Mouse (Mus musculus): ENCODE measurements around the gene Invs. TPM values are rescaled to one million over a fixed set of nuclear protein-coding genes. Genes with fewer than 3 reads are reported as not detected.

Gene Invs
- polyA plus RNA-seq, 1 experiment from 2014 or later: 5.9 TPM

DNA sequence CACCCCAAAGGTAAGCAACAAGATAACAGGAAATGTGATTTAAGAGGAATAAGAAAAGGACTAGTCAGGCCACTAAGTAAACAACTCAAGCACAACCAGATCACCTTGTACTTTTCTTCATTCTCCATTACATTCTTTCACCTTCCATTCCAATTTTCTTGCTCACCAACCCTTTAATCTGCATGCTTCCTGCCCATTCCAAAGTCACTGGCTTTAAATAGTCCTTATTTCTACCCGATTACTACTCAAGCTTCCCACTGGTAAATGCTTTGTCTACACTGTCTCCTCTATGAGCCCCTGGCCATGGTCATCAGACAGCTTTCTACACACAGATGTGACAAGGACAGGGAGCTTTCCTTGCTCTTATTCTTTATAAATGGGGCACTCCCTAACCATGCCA is 191.4 kb downstream of the Invs start:
- Histone ChIP-seq H3K9ac (peak overlapping the region; percentile 39; the same call in 1 of the 2 replicates), H3K4me2 (peak overlapping the region; percentile 43), H3K4me1 (replicated peaks) (peaks cover 15% of the 10 kb centered on the region), H3K27ac (ENCODE audit: poor library complexity, severe bottlenecking) (no peak overlapping the region), H3K36me3 (peaks cover 19% of the 10 kb centered on the region), H3K27me3 (replicated peaks) (no peaks in the 10 kb centered on the region), H3K4me3 (no peak overlapping the region), H3K9me3 (replicated peaks) (no peaks in the 10 kb centered on the region)
- 23% methylated on average over 1 of the region's 1 CpGs for WGBS
- no peak for ATAC-seq (ENCODE audit: insufficient number of reproducible peaks, low FRiP score)

DNA sequence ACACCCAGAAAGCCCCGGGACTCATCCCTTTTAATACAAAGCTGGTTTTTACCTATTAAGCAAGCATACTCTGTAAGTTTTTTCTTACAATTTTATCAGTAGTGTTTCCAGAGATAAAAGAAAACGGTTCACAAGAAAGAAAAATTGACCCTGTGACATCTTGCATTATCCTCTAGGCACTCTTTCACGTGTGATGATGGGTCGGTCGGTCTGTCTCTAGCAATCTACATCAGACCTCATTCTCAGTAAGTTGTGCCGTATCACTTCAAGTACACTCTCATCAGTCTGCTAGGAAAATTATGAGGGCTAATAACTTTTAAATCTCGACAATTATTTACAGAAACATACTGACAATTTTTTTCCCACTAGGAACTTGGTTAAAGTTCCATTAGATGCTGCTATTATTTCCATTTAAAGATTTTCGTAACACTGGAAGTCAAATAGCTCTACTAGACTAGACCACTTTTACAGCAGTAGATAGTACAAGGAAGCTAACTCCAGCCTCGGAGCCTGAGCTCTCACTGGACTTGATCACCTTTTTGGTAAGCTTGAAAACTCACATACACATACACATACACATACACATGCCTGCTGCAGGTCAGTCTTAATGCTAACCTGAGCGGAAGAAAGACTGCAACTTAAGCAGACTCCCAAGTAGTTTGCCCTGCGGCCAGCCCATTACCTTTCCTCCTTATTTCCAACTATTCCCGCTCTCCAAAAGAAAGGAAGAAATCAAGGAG is 192.7 kb downstream of the Invs start:
- Histone ChIP-seq H3K4me3 (peak overlapping the region; percentile 100), H3K4me2 (peak overlapping the region; percentile 77)
- no peak for ATAC-seq (ENCODE audit: insufficient number of reproducible peaks, low FRiP score)

DNA sequence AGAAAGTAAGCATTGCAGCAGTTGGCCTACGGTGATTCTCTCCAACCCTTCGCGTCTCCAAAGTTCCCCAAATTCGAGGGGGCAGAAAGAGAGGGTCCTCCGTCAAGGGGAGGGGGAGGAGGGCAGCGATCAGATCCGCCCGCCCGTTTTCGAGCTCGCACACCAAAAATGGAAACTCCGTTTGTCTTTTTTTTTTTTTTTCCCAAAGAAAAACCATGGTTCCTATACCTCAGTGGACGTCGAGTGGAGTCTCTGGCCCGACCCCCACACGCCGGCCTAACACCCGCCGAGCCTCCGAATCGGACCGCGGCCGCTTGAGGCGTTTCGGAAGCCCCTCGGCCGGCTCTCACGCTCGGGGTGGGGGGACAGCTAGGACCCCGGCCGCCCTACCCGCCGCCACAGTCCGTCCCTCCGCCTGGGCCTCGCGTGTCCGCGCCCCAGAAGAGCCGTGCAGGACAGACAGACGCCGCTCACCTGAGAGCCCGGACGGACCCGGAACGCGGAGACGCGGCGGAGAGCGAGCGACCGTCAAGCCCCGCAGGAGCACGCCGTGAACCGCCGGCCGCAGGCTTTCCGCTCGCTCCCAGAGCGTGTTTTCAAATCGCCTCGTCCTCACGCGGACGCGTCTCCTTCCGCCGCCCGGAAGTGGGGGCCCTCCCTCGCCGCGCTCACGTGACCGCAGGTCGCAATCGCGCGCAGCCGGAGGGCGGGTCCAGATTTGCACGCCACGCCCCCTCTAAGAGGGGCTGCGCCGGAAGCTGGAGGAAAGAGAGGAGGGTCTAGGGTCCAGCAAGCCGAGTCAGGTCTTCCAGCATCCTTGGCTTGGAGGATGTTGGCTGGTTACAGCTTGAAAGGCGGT is 193.5 kb downstream of the Invs start, which contains the start of gene Tex10:
Gene Tex10, minus strand, starts transcription at position 668 of the 859 bp plus-strand sequence.
- no peaks in the 10 kb centered on the region for H3K27me3 ChIP-seq (replicated peaks)
- under 1% methylated on average over 89 of the region's 89 CpGs for WGBS
- peak; percentile 97 for ATAC-seq (ENCODE audit: insufficient number of reproducible peaks, low FRiP score)

More for the DNA sequence above, 192.7 kb downstream of the Invs start:
- H3K9ac ChIP-seq: peak overlapping the region; percentile 97
- peaks cover 15% of the 10 kb centered on the region for H3K4me1 ChIP-seq (replicated peaks)
- no peaks in the 10 kb centered on the region for H3K9me3 ChIP-seq (replicated peaks)
- WGBS: 10% methylated on average over 12 of the region's 12 CpGs
- peaks cover 11% of the 10 kb centered on the region for H3K36me3 ChIP-seq
- no peaks in the 10 kb centered on the region for H3K27me3 ChIP-seq (replicated peaks)
- peak overlapping the region; percentile 79; the same call in 1 of the 2 replicates for H3K27ac ChIP-seq (ENCODE audit: poor library complexity, severe bottlenecking)

DNA sequence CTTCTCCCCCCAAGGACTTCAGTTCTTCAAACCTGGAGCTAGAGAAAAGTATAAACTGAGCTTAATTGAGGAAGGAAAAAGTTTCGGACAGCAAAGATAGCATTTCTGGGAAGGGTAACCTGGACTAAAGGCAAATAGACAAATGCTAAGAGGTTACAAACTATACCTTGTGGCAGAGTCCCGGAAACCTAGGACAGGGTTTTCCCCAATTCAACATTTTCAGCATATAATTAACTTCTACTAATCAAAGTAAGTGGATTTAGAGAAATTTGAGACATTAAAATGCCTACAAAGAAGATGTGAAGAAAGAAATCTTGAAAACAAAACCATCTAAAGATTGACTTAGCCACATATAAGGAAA is 194.1 kb downstream of the Invs start:
- H3K27me3 ChIP-seq (replicated peaks): no peaks in the 10 kb centered on the region
- peak overlapping the region; percentile 77 for H3K4me2 ChIP-seq
- peaks cover 1% of the 10 kb centered on the region for H3K36me3 ChIP-seq
- H3K4me1 ChIP-seq (replicated peaks): peaks cover 15% of the 10 kb centered on the region
- ATAC-seq (ENCODE audit: insufficient number of reproducible peaks, low FRiP score): no peak
- peak overlapping the region; percentile 100 for H3K4me3 ChIP-seq
- H3K9ac ChIP-seq: peak overlapping the region; percentile 97; the same call in 1 of the 2 replicates
- no peak overlapping the region for H3K27ac ChIP-seq (ENCODE audit: poor library complexity, severe bottlenecking)
- no peaks in the 10 kb centered on the region for H3K9me3 ChIP-seq (replicated peaks)
- 73% methylated on average over 2 of the region's 2 CpGs for WGBS

More for the DNA sequence above, 193.5 kb downstream of the Invs start, which contains the start of gene Tex10:
- Histone ChIP-seq H3K4me2 (peak within 1 kb of the TSS; percentile 77), H3K4me1 (replicated peaks) (peaks cover 15% of the 10 kb centered on the region), H3K27ac (ENCODE audit: poor library complexity, severe bottlenecking) (peak within 1 kb of the TSS; percentile 79), H3K9me3 (replicated peaks) (no peaks in the 10 kb centered on the region), H3K4me3 (peak within 1 kb of the TSS; percentile 100), H3K9ac (peak within 1 kb of the TSS; percentile 97), H3K36me3 (peaks cover 7% of the 10 kb centered on the region)

DNA sequence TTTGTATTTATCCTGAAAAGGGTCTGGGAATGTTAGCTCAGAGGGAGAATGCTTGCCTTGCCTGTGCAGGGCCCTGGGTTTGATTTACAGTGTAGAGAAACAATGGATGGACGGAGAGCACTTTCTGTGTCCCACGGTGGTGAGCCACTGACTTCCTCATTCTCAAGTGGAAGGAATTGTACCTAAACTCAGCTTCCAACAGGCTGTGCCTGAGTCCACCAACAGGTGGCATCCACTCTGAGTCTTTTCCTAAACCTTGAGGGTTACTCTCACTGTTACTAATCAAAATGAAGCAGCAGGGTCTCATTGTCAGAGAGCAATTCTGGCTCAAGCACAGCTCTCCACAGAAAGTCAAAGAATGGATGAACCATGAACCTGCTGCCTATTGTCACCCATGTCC is 201.7 kb downstream of the Invs start:
- no peaks in the 10 kb centered on the region for H3K4me1 ChIP-seq (replicated peaks)
- H3K27ac ChIP-seq (ENCODE audit: poor library complexity, severe bottlenecking): no peak overlapping the region
- no peak overlapping the region for H3K4me3 ChIP-seq
- no peak overlapping the region for H3K9ac ChIP-seq
- H3K27me3 ChIP-seq (replicated peaks): 0 out of 2 replicates have a peak, but pooled peaks cover 3% of the 10 kb centered on the region
- H3K4me2 ChIP-seq: no peak overlapping the region
- 23% methylated on average over 2 of the region's 2 CpGs for WGBS
- no peaks in the 10 kb centered on the region for H3K36me3 ChIP-seq
- ATAC-seq (ENCODE audit: insufficient number of reproducible peaks, low FRiP score): no peak
- no peaks in the 10 kb centered on the region for H3K9me3 ChIP-seq (replicated peaks)

Other genes with a start within 250 kb of the Invs start
- gene Nr4a3, start 234.6 kb upstream of the Invs start, polyA plus RNA-seq (2016; fragmentation: Nextera tagmentation; extraction: Ambion mirVana): 0.26 and 0.31 TPM in 2 replicates
- gene Stx17, start 154.8 kb upstream of the Invs start, polyA plus RNA-seq (2016; fragmentation: Nextera tagmentation; extraction: Ambion mirVana): 22.4 and 25.8 TPM in 2 replicates
- gene Erp44, start 202 bp upstream of the Invs start, polyA plus RNA-seq (2016; fragmentation: Nextera tagmentation; extraction: Ambion mirVana): 67.7 and 72.0 TPM in 2 replicates
- 37.9 and 39.1 TPM in 2 replicates for gene Tex10, start 193.7 kb downstream of the Invs start, polyA plus RNA-seq (2016; fragmentation: Nextera tagmentation; extraction: Ambion mirVana)